Mouse (Mus musculus) liver, embryonic 11.5 days (tissue): ENCODE results near the gene Ifi47. TPM values are rescaled to one million over a fixed set of nuclear protein-coding genes. Genes with fewer than 3 reads are reported as not detected.
"Not testable (repeated sequence)": the region's sequence is repeated elsewhere in the genome, so short reads cannot be mapped to it uniquely, and the experiment has no call there.

Source experiments
- ATAC-seq: fragments of 200-750 bp; cut with Nextera tagmentation; replicated peaks from 2 replicates; pipeline ENCODE4 v1.8.0; 2017; ENCODE audit warnings: moderate number of reproducible peaks, mild to moderate bottlenecking, moderate TSS enrichment, moderate library complexity; ENCODE audit not compliant: low FRiP score
- DNase-seq: peaks from one replicate; pipeline ENCODE4 v3.0.0-alpha.2; 2017; ENCODE audit warnings: low spot score
- H3K27ac ChIP-seq: fragments of 300-500 bp; sonication (generic); 2 replicates; pipeline ENCODE4 v1.5.1; 2014; ENCODE audit warnings: mild to moderate bottlenecking, low read depth, low read length, control low read depth
- H3K27me3 ChIP-seq: fragments of 300-500 bp; sonication (generic); replicated peaks from 2 replicates; pipeline ENCODE4 v1.6.1; 2014; ENCODE audit warnings: low read length, mixed read lengths; ENCODE audit not compliant: control insufficient read depth, insufficient read depth
- H3K36me3 ChIP-seq: fragments of 300-500 bp; sonication (generic); 2 replicates; pipeline ENCODE4 v1.6.1; 2014; ENCODE audit warnings: mild to moderate bottlenecking, low read length, moderate library complexity, mixed read lengths; ENCODE audit not compliant: control insufficient read depth, insufficient read depth
- H3K4me1 ChIP-seq: fragments of 300-500 bp; sonication (generic); replicated peaks from 2 replicates; pipeline ENCODE4 v1.6.1; 2014; ENCODE audit warnings: low read length, mixed read lengths; ENCODE audit not compliant: control insufficient read depth, insufficient read depth
- H3K4me2 ChIP-seq: fragments of 300-500 bp; sonication (generic); 2 replicates; pipeline ENCODE4 v1.6.1; 2014; ENCODE audit warnings: mild to moderate bottlenecking, control low read depth, moderate library complexity
- H3K4me3 ChIP-seq: fragments of 300-500 bp; sonication (generic); 2 replicates; pipeline ENCODE4 v1.5.1; 2014; ENCODE audit warnings: low read depth, low read length, control low read depth
- H3K9ac ChIP-seq: fragments of 300-500 bp; sonication (generic); 2 replicates; pipeline ENCODE4 v1.6.1; 2014; ENCODE audit warnings: low read depth, low read length, control low read depth
- H3K9me3 ChIP-seq: fragments of 300-500 bp; sonication (generic); 2 replicates; pipeline ENCODE4 v1.6.1; 2016; ENCODE audit warnings: low read length, inconsistent platforms, mixed read lengths; ENCODE audit not compliant: control insufficient read depth
- WGBS: fragments of 180-500 bp; shearing (Covaris S2); extraction: QIAGEN DNeasy Blood & Tissue Kit; methylation state at CpG from one replicate; pipeline ENCODE4 v1.1.7; 2014; 5-methylcytosine and 5-hydroxymethylcytosine counted together
- polyA plus RNA-seq: library from polyadenylated mRNA; unstranded; fragments of >200 nt; fragmentation: Nextera tagmentation; extraction: Ambion mirVana; gene quantifications from 2 replicates; pipeline ENCODE4 v1.2.1, GENCODE M21; 2014

The Ifi47 gene
- 6.0 and 8.2 TPM in 2 replicates for polyA plus RNA-seq

DNA sequence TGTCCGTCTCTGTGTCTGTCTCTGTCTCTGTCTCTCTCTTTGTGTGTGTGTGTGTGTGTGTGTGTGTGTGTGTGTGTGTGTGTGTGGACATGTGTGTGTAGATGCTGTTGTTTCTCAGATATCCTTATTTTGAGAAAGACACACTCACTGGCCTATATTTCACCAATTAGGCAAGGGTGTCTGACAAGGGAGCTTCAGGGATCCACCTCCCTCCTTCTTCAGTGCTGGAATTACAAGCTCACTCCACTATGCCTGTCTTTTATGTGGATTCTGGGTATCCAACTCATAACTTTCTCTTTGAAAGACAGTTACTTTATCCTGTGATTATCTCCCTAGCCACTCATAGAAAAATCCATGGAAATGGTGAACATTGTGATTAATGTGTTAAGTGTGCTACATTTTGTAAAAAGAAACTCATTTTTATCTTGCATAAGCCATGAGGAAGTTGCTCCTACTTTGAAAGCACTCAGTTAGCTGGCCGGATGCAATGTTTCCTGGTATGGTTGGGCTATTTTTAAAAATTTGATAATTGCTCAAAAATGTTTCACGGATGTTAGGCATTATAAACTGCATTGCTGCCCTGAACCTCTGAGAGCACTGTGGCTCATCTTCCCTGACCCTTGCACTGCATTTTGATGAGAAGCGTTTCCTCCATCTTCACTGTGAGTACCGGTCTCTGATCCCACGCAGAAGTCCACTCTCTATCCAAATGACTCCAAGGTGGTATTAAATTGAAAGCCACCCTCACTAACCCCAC lies at the start of gene Ifi47:
TSS of gene Ifi47 (plus strand) at position 587 of the 757 bp plus-strand sequence.
- Histone ChIP-seq H3K27ac (peak within 1 kb of the TSS; percentile 55; the same call in 1 of the 2 replicates), H3K4me2 (peak within 1 kb of the TSS; percentile 23; the same call in 1 of the 2 replicates)
- not testable (repeated sequence) for H3K36me3 ChIP-seq, H3K4me3 ChIP-seq, H3K9ac ChIP-seq, H3K4me1 ChIP-seq, ATAC-seq, DNase-seq, H3K27me3 ChIP-seq, H3K9me3 ChIP-seq
- 50% methylated on average over 6 of the region's 6 CpGs for WGBS

- H3K9ac ChIP-seq, H3K4me1 ChIP-seq, H3K4me3 ChIP-seq, H3K36me3 ChIP-seq, H3K9me3 ChIP-seq, H3K27me3 ChIP-seq, ATAC-seq, H3K4me2 ChIP-seq, H3K27ac ChIP-seq, DNase-seq: not testable (repeated sequence)
These were observed 26.3 kb upstream of the Ifi47 start for GRCm38 (mm10) chr11:49050064-49050463.

- H3K9me3 ChIP-seq, H3K4me3 ChIP-seq, DNase-seq, H3K4me1 ChIP-seq, ATAC-seq, H3K27me3 ChIP-seq, H3K4me2 ChIP-seq, H3K36me3 ChIP-seq, H3K27ac ChIP-seq, H3K9ac ChIP-seq: not testable (repeated sequence)
- 57% methylated on average over 1 of the region's 6 CpGs for WGBS
These were observed 25.1 kb upstream of the Ifi47 start, which contains the start of gene 9930111J21Rik2 for GRCm38 (mm10) chr11:49051093-49051891. Gene 9930111J21Rik2, minus strand, starts transcription at chr11:49051242.

DNA sequence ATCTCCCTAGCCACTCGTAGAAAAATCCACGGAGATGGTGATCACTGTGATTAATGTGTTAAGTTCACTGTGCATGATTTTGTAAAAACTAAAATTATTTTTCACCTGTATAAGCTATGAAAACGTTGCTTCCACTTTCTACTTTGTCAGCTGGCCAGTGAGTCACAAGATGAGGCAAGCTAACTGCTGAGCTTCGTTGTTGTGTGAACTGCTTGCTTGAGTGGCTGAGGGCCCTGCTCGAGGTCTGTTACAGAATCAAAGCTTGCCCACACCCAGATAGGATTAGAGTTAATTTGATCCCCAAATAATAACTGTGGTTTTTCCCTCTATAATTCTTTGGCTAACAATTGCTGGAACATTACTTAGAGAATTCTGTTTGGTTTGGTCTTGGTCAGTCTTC lies 24.5 kb upstream of the Ifi47 start:
- not testable (repeated sequence) for H3K9me3 ChIP-seq, DNase-seq, H3K36me3 ChIP-seq, H3K27me3 ChIP-seq, H3K4me2 ChIP-seq, H3K27ac ChIP-seq, ATAC-seq, H3K4me3 ChIP-seq, H3K9ac ChIP-seq, H3K4me1 ChIP-seq
- WGBS: no CpG with 5 or more reads among the region's 5 CpGs

GRCm38 (mm10) chr11:49060061-49060460 lies 16.3 kb upstream of the Ifi47 start:
- not testable (repeated sequence) for DNase-seq, ATAC-seq
- WGBS: 23% methylated on average over 2 of the region's 3 CpGs

DNA sequence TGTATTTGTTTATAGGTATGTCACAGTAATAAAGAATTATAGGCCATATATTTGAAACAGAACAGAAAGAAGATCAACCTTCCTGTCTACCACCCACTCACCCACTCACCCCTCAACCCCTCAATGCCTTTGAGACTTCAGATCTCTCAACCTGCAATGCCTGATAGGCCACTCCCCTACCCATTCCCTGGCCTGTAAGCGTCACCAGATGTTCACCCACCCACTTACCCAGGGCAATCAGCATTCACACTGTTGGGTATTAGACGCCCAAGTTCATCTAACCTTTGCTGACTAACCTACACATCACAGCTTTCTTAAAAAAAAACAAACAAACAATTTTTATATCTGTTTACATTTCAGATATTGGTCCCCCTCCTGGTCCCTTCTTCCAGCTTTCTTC lies 14.5 kb upstream of the Ifi47 start:
- H3K9me3 ChIP-seq, H3K36me3 ChIP-seq, DNase-seq, H3K27me3 ChIP-seq, H3K4me2 ChIP-seq, H3K9ac ChIP-seq, H3K4me1 ChIP-seq, ATAC-seq, H3K27ac ChIP-seq, H3K4me3 ChIP-seq: not testable (repeated sequence)
- 65% methylated on average over 2 of the region's 2 CpGs for WGBS

More at GRCm38 (mm10) chr11:49060061-49060460, 16.3 kb upstream of the Ifi47 start:
- H3K27ac ChIP-seq, H3K4me2 ChIP-seq, H3K9ac ChIP-seq, H3K27me3 ChIP-seq, H3K36me3 ChIP-seq, H3K4me1 ChIP-seq, H3K9me3 ChIP-seq, H3K4me3 ChIP-seq: not testable (repeated sequence)

- not testable (repeated sequence) for H3K4me3 ChIP-seq, H3K4me2 ChIP-seq, H3K4me1 ChIP-seq, ATAC-seq, H3K9me3 ChIP-seq, H3K27ac ChIP-seq, H3K36me3 ChIP-seq, DNase-seq, H3K9ac ChIP-seq, H3K27me3 ChIP-seq
- WGBS: 74% methylated on average over 5 of the region's 5 CpGs
These were observed 12.5 kb upstream of the Ifi47 start, which contains the start of gene Tgtp2 for GRCm38 (mm10) chr11:49063713-49064469. Gene Tgtp2, minus strand, starts transcription at chr11:49064206.

DNA sequence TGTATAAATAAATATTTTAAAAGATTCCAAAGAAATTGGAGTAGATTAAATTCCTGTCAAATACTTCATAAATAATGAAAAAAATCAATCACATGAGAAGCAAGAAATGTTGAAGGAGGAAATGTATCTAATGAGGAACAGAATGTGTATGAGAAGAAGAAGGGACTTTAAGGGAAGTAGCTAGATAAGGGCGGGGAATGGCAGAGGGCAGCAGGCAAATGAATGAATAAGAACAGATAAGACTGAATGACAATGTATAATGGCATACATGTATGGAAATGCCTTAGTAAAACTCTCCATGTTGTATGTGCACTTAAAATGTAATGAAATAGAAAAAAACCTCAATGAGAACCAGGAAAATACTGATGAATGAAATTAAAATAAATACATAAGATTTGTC lies 8.0 kb upstream of the Ifi47 start:
- H3K9me3 ChIP-seq: no peaks in the 10 kb centered on the region
- 53% methylated on average over 1 of the region's 1 CpGs for WGBS
- H3K27ac ChIP-seq: no peak overlapping the region
- no peak for DNase-seq
- no peak overlapping the region for H3K9ac ChIP-seq
- H3K36me3 ChIP-seq: no peaks in the 10 kb centered on the region
- H3K4me1 ChIP-seq: no peaks in the 10 kb centered on the region
- H3K27me3 ChIP-seq: no peaks in the 10 kb centered on the region
- H3K4me3 ChIP-seq: no peak overlapping the region
- H3K4me2 ChIP-seq: no peak overlapping the region
- ATAC-seq: no peak
